Mouse (Mus musculus): Measurements from ENCODE around the gene Dcxr.
"Not testable (repeated sequence)": the region's sequence is repeated elsewhere in the genome, so short reads cannot be mapped to it uniquely, and the experiment has no call there.

The Dcxr gene

DNA sequence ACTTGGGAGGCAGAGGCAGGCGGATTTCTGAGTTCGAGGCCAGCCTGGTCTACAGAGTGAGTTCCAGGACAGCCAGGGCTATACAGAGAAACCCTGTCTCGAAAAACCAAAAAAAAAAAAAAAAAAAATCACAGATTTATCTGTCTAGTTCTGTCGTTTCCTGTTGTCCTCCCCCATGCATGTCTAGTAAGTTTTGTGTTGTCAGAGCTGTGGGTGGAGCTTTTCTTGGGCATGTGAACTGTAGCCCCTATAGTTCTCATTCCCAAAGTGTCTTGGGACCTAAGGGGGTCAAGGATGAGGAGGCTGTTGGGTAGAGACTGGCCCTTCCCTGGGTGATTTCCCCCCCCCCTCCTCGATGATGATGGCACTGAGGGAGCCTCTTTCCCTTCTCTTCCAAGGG is 51.2 kb downstream of the Dcxr start:
- not testable (repeated sequence) for DNase-seq (ENCODE audit: extremely low read depth, insufficient read length, low spot score)

Measured in 3134 (cell line).